Mouse (Mus musculus) ES-E14 (cell line): ENCODE data around the gene Fbn1.

Source experiments
- CHD2 ChIP-seq: IDR thresholded peaks from 2 replicates; pipeline ENCODE4 v1.6.1; 2014; ENCODE audit warnings: mild to moderate bottlenecking, low read depth, low read length, inconsistent platforms
- ZC3H11A ChIP-seq: IDR thresholded peaks from 2 replicates; pipeline ENCODE4 v1.6.1; 2012; ENCODE audit warnings: low read depth, mild to moderate bottlenecking, inconsistent platforms, low read length, borderline replicate concordance
- ZNF384 ChIP-seq: IDR thresholded peaks from 2 replicates; pipeline ENCODE4 v1.6.1; 2012; ENCODE audit warnings: low read depth, low read length, inconsistent platforms

- TF ChIP-seq ZNF384 (no peak), CHD2 (no peak), ZC3H11A (no peak)
These were observed 185.2 kb downstream of the Fbn1 start for GRCm38 (mm10) chr2:125322581-125322980.
